Mouse (Mus musculus) embryonic fibroblast, embryonic 13.5 days (primary cell): ENCODE measurements around the gene Plcd1.

Experiments used
- CTCF ChIP-seq: IDR thresholded peaks from 2 replicates; pipeline ENCODE4 v1.5.1; 2011; ENCODE audit warnings: mild to moderate bottlenecking, control low read depth, low read length, moderate library complexity, borderline replicate concordance; ENCODE audit not compliant: insufficient read depth
- POLR2A ChIP-seq: IDR thresholded peaks from 2 replicates; pipeline ENCODE4 v1.6.1; 2011; ENCODE audit warnings: low read depth, mild to moderate bottlenecking, control low read depth, low read length, moderate library complexity

DNA sequence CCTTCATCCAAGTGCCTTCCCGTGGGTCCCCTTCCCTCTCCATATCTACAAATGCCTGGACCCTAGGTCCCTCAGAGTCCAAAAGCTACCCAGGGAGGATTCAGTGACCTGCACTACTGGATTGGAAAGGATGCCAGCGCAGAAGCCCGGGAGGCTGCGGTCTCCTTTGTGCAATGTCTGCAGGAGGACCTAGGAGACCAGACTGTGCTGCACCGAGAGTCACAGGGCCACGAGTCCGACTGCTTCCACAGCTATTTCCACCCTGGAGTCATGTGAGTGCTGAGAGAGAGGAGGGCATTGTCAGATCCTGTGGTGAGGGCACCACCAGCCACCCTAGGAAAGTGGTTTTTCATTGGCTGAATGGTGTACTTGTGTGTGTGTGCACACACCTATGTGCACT lies 35.1 kb downstream of the Plcd1 start:
- TF ChIP-seq POLR2A = no peak
- TF ChIP-seq CTCF = no peak
